Mouse (Mus musculus) lung, adult 2 months (tissue): ENCODE measurements at regions not wholly inside any gene's neighbourhood (a gene's known extent, or its start where the extent isn't known, plus 50 kb on each side); places are given as distances from the start of the nearest gene placed in this dataset.

Source experiments
- DNase-seq: peaks from one replicate; pipeline ENCODE4 v3.0.0; 2022
- H3K4me1 ChIP-seq: fragments of 200-500 bp; 2 replicates; pipeline ENCODE4 v1.6.1; 2011; ENCODE audit warnings: low read length; ENCODE audit not compliant: control insufficient read depth, insufficient read depth
- H3K4me3 ChIP-seq: fragments of 200-500 bp; replicated peaks from 2 replicates; pipeline ENCODE3; 2011; ENCODE audit warnings: low read depth, mild to moderate bottlenecking, control low read depth, low read length; ENCODE audit errors: extremely low read depth
- CTCF ChIP-seq: fragments of 200-500 bp; IDR thresholded peaks from 2 replicates; pipeline ENCODE4 v1.5.1; 2011; ENCODE audit warnings: mild to moderate bottlenecking, low read length, control low read depth; ENCODE audit not compliant: insufficient read depth
- POLR2A ChIP-seq: fragments of 200-500 bp; IDR thresholded peaks from 2 replicates; pipeline ENCODE4 v1.6.1; 2011; ENCODE audit warnings: low read depth, mild to moderate bottlenecking, control low read depth, low read length, borderline replicate concordance; ENCODE audit errors: extremely low read depth
- WGBS: fragments of 180-500 bp; shearing (Covaris S2); methylation state at CpG from one replicate; pipeline ENCODE4 v1.1.7; 2018; 5-methylcytosine and 5-hydroxymethylcytosine counted together

- DNase-seq, result no peak
- WGBS, result 44% methylated on average over 9 of the region's 9 CpGs
- Histone ChIP-seq H3K4me3 (no peak overlapping the region), H3K4me1 (peaks cover 11% of the 10 kb centered on the region)
- no peak for TF ChIP-seq POLR2A
- TF ChIP-seq CTCF, result no peak
Measured at GRCm38 (mm10) chr17:84110000-84110695, 77.6 kb downstream of the Zfp36l2 start.

- Histone ChIP-seq H3K4me3 (no peak overlapping the region), H3K4me1 (peaks cover 7% of the 10 kb centered on the region; the same call in 1 of the 2 replicates)
- TF ChIP-seq POLR2A (no peak), CTCF (no peak)
- DNase-seq, result no peak
- 86% methylated on average over 8 of the region's 8 CpGs for WGBS
Measured at GRCm38 (mm10) chr17:84107946-84108686, 79.6 kb downstream of the Zfp36l2 start.

- no peak for TF ChIP-seq CTCF
- TF ChIP-seq POLR2A, result no peak
- H3K4me3 ChIP-seq, result no peak overlapping the region
- DNase-seq, result no peak
- H3K4me1 ChIP-seq, result peaks cover 5% of the 10 kb centered on the region; the same call in 1 of the 2 replicates
- 73% methylated on average over 3 of the region's 3 CpGs for WGBS
Measured at GRCm38 (mm10) chr17:84107497-84107896, 80.2 kb downstream of the Zfp36l2 start.

- WGBS, result 56% methylated on average over 7 of the region's 7 CpGs
- no peak for TF ChIP-seq CTCF
- no peak for TF ChIP-seq POLR2A
- Histone ChIP-seq H3K4me1 (peaks cover 6% of the 10 kb centered on the region), H3K4me3 (no peak overlapping the region)
- no peak for DNase-seq
Measured at GRCm38 (mm10) chr17:84104242-84104641, 83.5 kb downstream of the Zfp36l2 start.

GRCm38 (mm10) chr17:84103344-84103743 is 84.4 kb downstream of the Zfp36l2 start:
- no peak for DNase-seq
- no peak for TF ChIP-seq CTCF
- no peak for TF ChIP-seq POLR2A
- 63% methylated on average over 7 of the region's 7 CpGs for WGBS
- Histone ChIP-seq H3K4me3 (no peak overlapping the region), H3K4me1 (peaks cover 6% of the 10 kb centered on the region)

- 54% methylated on average over 1 of the region's 1 CpGs for WGBS
- no peak for TF ChIP-seq POLR2A
Measured at GRCm38 (mm10) chr17:84101652-84102051, 86.1 kb downstream of the Zfp36l2 start.

GRCm38 (mm10) chr17:84100523-84100922 is 87.2 kb downstream of the Zfp36l2 start:
- TF ChIP-seq CTCF (no peak), POLR2A (peak; percentile 38; the same call in 1 of the 2 replicates)
- H3K4me3 ChIP-seq, result no peak overlapping the region
- 23% methylated on average over 10 of the region's 10 CpGs for WGBS
- DNase-seq, result peak; percentile 37
- peaks cover 8% of the 10 kb centered on the region for H3K4me1 ChIP-seq

More at GRCm38 (mm10) chr17:84101652-84102051, 86.1 kb downstream of the Zfp36l2 start:
- H3K4me3 ChIP-seq, result no peak overlapping the region
- H3K4me1 ChIP-seq, result peaks cover 6% of the 10 kb centered on the region
- no peak for DNase-seq

GRCm38 (mm10) chr17:84099737-84100136 is 88.0 kb downstream of the Zfp36l2 start:
- WGBS, result 62% methylated on average over 9 of the region's 9 CpGs
- DNase-seq, result no peak
- no peak overlapping the region for H3K4me3 ChIP-seq
- TF ChIP-seq CTCF (no peak), POLR2A (no peak)
- H3K4me1 ChIP-seq, result peaks cover 8% of the 10 kb centered on the region

- Histone ChIP-seq H3K4me1 (peaks cover 8% of the 10 kb centered on the region), H3K4me3 (no peak overlapping the region)
- TF ChIP-seq POLR2A (no peak), CTCF (no peak)
- no peak for DNase-seq
- WGBS, result 88% methylated on average over 6 of the region's 6 CpGs
Measured at GRCm38 (mm10) chr17:84097871-84098430, 89.8 kb downstream of the Zfp36l2 start.
